Mouse (Mus musculus): ENCODE data around the gene Pigv.

Pigv gene

DNA sequence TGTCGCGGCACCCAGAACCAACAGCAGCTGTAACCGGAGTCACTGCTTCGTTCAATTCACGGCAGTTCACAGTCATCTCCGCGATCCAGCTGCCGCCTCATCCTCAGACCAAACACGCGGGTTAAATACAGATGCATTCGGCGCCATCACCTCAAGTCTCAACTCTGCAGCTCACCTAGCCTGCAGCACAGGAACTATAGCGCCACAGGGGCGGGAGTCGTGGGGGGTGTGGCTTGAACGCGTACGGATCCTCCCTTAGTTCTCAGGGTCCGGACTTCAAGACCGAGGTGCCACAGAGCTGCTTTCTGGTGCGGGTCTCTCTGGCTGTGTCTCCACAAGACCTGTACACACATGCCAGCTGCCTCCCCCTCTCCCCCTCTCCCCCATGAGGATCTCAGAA is 26.8 kb downstream of the Pigv start:
- DNase-seq (ENCODE audit: low spot score), result no peak

DNA sequence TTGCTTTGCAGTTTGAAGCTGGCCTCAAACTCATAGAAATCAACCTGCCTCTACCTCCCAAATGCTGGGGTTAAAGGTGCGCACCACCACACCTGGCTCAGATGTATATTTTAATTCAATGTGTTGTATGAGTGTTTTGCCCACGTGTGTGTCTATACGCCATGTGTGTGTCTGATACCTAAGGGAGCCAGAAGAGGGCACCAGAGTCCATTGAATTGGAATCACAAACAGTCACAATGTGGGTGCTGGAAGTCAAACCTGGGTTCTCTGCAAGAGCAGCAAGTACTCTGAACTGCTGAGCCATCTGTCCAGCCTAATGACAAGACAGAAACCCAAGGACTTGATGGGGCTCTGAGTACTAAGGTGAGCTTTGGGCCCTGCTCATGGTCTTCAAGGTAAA is 27.3 kb downstream of the Pigv start:
- no peak for DNase-seq (ENCODE audit: low spot score)

DNA sequence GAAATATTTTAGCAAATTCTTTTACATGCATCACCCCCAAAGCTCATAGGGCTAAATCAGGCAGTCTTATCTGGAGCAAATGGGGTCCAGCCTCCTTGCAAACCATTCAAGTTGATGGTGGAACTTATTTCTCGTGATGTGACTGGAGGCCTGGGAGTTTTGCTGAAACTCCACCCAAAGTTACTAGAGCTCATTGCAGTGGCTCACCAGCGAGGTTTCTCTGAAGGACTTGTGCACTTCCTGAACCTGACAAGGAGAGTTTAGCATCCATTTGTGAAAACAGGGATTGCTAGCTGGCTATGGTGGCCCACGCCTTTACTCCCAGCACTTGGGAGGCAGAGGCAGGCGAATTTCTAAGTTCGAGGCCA is 38.4 kb downstream of the Pigv start:
- no peak for DNase-seq (ENCODE audit: low spot score)

DNA sequence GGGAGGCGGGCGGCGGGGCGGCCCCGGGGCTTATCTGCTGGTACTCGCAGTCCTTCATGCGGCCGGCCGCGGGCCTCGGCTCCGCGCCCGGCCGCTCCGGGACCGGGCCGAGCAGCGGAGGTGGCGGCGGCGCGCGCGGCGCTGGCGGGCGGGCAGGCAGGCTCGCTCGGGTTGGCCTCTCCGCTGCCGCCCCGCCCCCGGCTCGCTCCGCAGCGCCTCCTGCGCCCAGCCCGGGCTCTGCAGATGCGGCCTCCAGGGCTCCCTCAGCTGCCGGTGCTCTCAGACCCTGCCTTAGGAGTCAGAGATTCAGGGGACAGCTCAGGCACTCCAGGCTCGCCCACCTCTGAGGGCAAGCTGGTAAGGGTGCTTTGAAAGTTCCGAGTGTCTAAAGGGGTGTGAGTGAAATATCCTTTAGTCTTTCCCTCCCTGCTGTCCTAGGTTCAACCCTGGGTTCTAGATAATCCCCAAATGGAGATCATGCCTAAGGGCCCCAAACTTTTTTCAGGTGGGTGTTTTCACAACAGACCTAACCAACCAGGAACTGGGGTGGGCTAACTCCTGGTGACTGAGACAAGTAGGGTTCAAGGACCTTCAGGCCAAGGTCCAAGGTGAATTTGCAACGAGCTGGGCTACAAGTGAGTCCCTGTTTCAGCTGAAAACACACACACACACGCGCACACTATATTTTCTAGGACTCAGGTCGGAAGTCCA is 39.0 kb downstream of the Pigv start:
- peak; percentile 92 for DNase-seq (ENCODE audit: low spot score)

DNA sequence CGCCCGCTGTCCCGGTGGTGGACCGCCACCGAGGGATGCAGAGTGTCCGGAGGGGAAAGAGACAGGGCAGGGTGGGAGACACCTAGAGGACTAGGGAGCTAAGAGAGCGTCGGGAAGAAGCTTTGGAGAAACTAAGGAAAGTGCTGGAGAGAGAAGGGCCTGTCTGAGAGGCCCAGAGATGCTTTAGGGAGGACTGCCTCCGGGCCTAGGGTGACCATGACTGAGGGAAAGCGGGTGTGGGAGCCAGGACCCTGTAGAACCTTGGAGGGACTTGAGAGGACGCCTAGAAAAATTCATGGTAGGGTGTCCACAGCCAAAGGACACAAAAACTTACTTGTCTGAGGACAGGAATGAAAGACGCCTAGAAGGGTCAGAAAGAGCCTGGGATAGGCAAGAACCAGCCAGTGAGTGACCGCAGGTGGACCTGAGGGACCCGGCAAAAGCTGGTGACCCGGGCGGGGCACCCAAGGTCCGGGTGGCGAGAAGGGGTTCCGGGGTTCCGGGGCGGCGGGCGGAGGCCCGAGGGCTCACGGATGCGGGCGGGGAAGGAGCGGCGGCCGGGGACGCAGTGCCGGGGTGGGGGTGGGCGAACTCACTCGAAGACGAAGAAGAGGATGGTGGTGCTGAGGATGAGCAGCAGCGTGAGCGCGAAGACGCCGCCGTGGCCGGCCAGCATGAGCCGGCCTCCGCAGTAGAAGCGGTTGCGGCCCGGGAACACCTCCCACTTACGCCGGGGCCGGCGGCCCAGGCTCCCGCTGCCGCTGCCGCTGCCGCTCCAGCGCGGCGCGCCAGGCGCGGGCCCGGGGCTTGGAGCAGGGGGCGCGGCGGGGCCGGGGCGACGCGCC is 39.7 kb downstream of the Pigv start:
- DNase-seq (ENCODE audit: low spot score), result no peak

DNA sequence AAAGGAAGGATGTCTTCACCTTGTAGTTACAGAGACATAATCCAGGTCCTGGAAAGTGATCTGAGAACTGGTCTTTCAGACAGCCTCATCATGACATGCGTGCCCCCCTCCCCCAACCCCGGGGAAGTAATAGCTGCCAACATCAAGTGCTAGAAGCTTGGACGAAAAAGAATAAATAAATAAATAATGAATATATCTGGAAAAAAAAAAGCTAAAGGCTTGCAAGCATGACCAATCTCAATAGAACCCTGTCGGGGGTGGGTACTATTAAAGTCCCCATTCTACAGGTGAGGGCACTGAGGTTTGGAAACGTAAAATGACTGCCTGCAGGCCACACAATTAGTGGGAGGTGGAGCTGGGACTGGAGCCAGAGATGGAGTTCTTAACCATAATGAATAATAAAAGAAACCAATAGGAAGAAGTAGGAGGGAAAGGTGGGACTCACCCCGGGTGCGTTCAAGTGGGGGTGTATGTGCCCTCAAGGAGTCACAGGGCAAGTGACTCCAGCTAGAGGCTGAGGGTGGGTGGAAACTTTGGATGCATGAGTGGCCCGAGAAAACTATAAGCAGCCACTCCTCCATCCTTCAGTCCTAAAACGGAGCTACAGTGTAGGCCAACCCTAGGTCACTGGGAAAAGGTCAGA is 40.6 kb downstream of the Pigv start:
- DNase-seq (ENCODE audit: low spot score), result no peak

DNA sequence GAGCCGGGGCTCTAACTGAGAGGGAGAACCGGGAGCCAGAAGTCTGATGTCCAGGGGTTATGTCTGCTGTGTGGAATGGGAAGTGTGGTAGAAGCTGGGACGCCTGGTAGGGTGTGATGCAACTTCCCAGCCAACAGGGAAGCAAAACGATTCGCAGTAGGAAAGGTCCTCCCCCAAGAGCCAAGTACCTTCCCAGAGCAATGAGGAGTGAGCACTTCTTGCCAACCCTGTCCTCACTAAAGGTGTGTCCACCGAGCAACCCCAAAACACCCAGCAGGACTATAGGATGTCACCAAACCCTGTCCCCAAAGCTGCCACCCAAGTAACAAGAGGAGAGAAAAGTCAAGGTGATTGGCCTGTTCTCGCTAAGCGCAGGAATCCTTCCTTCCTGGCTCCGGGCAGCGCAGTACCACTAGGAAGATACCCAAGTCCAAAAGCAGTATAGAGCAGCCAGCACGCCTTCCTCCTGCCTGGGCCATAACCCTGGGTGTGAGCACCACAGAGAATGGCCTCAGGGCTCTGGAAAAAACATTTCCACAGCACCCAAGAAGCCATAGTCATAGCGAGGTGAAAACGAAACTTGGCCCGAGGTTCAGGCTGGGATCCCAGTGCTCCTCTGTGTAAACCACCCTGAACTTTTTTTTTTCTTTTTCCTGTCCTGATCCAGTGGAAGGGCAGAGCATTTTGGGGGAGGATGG is 41.2 kb downstream of the Pigv start:
- DNase-seq (ENCODE audit: low spot score), result no peak

DNA sequence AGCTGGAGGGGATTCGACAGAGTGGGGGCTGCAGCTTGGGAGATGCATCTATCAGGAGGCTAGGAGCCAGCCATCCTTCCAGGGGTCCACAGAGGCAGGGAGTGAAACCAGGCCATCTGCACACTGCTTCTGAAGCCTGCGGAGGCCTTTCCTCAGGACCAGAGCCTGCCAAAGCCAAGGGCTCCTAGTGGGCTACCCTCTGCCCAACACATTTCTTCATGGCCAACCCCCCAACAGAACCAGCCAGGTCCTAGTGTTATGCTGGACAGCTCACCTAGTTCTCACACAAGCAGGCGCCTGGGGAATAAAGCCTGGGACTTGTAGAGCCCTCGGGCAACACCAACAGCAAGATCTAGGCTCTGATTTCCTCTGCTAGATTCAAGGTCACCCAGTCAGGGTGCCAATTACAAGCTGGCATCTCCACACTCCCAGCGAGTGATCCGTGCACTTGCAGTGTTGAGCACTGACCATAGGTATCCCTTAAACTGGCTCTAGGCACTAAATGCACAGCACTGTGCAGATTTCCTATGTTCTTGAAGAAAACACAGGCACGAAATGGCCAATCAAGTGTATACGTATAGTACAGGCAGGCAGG is 42.0 kb downstream of the Pigv start:
- DNase-seq (ENCODE audit: low spot score), result no peak

DNA sequence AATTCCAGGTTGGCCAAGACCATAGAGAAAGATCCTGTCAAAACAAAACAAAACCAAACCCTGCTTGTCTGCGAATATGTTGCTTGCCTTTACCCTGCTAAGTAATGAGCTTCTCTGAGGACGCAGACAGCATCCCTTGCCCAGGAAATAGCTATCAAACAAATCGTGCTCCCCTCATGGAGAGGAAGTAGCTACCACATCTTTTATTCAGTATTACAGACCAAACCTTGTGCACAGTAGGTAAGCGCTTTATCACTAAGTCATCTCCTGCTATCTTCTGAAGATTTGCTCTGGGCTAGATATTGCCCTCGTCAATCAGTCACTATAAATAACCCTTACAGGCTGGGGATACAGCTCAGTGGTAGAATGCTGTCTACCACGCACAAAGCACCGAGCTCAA is 43.3 kb downstream of the Pigv start:
- DNase-seq (ENCODE audit: low spot score), result no peak

DNA sequence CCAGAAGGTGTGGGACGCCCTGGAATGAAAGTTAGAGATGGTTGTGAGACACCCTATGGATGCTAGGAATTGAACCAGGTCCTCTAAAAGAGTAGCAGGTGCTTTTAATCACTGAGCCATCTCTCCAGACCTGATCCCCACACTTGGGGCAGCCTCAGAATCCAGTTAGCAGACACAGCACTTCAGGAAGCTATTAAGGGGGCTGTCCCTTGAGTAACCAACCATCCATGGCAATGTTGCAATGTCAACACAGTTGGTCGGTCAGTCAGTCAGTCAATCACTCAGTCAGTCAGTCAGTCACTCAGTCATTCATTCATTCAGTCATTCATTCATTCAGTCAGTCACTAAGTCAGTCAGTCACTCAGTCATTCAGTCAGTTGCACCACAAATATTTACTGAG is 43.9 kb downstream of the Pigv start:
- DNase-seq (ENCODE audit: low spot score), result no peak

DNA sequence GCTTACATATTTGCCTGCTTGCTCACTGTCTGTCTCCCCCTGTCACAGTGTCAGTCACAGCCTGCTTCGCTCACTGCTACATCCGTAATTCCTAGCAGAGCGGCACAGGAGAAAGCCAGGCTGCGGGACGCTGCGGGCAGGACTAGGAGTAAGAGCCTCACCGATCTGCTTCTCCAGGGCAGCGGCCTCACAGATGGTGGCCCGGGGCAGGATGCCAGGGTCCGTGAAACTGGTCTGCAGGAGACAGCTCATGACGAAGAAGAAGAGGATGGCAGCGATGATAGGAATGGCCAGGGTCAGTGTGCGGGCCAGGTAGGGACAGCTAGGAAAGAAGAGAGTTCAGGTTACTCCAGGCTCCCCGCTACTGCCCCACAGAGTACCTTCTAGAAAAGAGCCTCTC is 45.4 kb downstream of the Pigv start:
- DNase-seq (ENCODE audit: low spot score), result no peak

DNA sequence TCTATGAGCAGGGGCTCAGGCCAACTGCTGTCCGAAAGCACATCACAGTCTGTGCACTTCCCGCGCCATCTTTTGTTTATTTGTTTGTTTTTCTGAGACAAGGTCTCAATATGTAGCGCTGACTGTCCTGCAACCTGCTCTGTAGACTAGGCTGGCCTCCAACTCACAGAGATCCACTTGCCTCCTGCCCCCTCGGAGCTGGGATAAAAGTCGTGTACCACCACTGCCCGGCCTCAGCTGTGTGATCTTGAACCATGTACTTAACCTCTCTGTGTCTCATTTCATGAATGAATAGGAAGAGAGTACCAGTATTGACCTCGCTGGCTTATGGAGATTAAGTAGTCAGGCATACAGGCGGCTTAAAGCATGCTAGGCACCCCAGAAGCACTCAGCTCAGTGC is 45.8 kb downstream of the Pigv start:
- no peak for DNase-seq (ENCODE audit: low spot score)

DNA sequence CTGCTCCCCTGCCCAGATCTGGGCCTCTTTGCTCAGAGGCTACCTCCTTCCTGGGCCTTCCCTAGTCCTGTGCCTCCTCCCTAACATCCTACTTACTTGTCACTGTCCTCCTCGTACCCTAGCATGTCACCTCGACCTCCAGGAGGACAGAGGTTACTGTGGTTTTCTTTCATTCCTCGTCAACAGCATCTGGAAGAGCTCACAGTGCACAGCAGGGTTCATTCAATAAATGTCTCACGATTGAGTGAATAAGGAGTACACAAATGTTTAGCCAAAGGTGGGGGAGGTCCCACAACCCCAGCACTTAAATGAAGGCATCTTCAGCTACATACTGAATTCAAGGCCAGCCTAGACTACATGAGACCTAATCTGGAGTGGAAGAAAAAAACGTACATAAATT is 46.2 kb downstream of the Pigv start:
- DNase-seq (ENCODE audit: low spot score), result no peak

DNA sequence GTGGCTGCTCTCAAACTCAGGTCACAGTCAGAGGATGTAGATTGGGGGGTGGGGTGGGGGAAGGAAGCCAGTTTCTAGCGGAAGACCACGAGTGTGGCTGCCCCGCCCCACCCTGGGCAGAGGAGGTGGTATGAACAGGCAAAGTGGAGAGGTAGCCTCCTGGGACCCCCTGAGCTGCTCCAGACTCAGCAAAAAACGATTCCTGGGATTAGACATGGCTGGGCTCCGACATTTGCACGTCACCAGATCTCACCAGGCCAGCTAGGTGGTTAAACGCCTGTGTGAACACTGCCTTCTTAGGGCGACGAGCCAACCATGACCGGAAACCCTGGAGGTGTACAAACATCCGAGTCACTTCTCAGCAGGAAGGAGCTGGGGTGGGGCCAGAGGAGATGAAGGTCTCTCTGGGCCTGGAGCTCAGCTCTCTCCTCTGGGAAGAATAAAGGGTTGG is 46.8 kb downstream of the Pigv start:
- no peak for DNase-seq (ENCODE audit: low spot score)

DNA sequence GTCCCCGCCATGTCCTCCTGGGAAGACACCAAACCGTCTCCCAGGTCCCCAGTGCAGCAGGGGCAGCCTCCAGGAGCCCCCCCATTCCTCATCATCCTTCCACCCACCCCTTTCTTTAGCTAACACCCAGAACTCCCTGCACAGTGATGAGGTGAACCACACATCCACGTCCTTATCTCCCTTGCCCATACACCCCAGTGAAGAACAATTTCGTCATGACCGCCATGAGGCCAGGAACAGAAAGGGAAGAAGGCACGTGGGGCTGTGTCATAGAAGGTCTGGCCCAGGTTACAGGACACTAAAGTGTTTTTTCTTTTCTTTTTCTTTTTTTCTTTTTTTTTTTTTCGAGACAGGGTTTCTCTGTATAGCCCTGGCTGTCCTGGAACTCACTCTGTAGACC is 47.6 kb downstream of the Pigv start:
- DNase-seq (ENCODE audit: low spot score), result no peak

DNA sequence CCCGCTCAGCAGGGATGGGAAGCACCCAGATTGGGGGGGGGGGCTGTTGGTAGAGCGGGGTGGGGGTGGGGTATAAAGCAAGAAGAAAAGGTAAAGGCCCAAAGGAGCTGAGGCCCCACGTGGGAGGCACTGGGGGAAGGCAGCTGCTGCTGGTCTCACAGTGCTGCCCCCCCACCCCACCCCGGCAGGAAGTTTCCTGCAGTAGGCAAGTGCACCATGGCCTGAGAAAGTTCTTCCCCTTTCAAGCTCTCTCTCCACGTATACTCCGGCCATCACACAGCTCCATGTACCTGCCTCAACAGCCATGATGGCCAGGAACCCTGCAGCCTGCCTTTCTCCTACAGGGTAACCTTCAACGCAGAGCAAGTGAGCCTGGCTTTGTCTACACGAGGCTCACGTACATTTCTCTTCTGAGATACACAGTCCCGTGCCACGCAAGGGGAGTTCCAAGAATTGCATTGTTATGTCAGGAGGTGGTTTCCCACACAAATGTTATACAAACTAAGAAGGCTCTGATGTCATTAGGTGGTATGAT is 50.2 kb downstream of the Pigv start:
- DNase-seq (ENCODE audit: low spot score), result no peak

DNA sequence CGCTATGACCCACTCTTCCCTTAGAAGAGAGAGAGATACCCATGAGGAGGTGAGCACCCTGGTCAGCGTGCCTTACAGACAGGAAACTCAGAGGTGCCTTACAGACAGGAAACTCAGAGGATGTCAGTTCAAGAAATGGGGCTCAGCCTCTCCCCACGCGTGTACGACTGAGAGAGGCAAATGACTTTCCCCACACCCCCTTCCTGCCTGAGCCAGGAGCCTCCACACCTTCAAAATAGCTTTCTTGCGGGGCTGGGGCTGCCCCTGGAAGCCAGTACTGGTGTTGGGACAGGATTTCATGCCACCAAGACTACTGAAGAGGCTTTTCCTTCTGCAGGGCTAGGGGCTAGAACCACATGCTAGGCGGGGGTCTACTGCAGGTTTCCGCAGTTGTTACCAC is 51.8 kb downstream of the Pigv start:
- DNase-seq (ENCODE audit: low spot score), result no peak

DNA sequence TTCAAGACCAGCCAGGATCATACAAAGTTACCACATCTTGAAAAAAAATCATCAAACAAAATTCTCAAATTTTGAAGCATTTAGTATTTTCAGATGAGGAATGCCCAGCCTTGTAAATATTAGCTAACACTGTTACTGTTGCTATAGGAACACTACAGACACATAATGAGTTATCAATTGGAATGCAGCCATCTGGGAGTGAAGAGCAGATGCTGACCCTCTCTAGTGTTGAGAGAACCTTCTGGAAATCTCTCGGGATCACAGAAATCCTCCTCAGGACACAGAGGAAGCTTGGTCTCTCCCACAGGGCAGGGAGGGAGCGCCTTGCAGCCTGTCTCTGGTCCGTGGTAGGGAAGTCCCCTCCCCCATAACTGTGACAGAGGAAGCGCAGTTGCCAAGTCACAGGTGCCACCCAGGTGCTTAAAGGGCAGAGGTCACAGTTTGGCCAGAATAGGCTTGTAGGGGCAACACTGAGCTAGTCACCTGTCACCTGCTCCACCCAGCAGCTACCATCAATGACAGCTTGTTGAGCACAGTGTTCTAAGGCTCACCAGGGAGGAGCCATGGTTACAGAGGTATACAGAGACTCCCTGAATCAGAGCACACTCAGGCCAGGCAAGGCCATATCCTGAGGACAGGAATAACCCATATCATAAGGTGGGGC is 52.8 kb downstream of the Pigv start:
- DNase-seq (ENCODE audit: low spot score), result no peak

DNA sequence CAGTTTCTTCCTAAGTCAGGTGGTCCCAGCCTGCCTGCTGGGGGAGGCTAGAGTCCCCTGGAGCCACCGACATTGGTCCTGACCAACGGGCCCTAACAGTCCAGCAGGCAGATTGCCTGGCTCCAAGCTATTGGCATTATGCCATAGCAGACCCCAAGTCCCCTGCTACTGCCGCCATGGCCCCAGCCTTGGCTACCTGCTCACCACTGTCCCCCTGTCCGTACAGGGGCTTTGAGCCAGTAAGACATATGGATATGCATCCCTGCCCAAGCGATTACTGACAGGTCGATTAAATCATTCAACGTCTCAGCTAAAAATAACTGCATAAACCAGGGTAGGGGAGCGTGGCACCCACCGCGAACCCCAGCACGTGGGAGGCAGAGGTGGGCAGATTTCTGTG is 54.5 kb downstream of the Pigv start:
- DNase-seq (ENCODE audit: low spot score), result no peak

DNA sequence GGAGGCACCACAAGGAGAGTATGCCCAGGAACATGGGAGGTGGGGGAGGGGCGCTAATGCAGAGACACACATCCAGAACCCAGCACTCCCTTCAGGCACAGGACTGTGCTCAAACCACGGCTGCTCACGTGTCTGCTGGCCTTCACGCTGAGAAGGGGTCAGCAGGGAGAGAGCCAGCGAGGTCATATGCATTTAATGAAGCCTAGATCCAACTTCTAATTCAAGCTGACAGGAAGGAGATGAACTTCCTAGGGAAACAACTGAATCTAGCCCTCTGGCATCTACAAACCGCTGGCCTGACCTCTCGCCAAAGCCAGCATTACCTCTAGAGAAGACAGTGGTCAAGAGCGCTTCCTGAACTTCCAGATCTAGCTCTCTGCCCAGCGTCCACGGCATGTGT is 57.0 kb downstream of the Pigv start:
- DNase-seq (ENCODE audit: low spot score), result no peak

DNA sequence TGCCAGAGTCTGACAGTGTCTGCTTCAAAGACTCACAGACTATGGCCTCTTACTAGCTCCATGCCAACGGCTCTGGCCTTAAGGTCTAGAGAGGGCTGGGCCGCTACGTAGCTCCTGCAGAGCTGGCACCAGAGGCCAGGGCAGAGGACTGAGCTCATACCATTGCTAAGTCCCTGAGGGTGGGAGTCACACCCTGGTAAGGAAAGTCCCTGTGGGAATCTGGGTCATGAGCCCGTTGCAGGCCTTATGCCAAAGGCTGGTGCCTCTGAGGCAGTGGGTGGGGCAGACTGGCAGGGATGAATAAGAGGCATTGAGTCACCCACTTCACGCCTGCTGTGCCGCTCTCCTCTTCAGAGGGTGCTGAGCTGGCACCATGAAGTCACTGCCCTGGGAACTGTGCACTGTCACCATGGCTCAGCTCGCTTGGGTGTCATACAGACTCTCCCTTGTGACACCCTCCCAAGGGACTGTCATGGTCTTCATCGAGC is 58.1 kb downstream of the Pigv start:
- DNase-seq (ENCODE audit: low spot score), result no peak

Measured in ovary, postnatal 36 days (tissue).